Mouse (Mus musculus): ENCODE measurements around the gene Gm4707.

DNA sequence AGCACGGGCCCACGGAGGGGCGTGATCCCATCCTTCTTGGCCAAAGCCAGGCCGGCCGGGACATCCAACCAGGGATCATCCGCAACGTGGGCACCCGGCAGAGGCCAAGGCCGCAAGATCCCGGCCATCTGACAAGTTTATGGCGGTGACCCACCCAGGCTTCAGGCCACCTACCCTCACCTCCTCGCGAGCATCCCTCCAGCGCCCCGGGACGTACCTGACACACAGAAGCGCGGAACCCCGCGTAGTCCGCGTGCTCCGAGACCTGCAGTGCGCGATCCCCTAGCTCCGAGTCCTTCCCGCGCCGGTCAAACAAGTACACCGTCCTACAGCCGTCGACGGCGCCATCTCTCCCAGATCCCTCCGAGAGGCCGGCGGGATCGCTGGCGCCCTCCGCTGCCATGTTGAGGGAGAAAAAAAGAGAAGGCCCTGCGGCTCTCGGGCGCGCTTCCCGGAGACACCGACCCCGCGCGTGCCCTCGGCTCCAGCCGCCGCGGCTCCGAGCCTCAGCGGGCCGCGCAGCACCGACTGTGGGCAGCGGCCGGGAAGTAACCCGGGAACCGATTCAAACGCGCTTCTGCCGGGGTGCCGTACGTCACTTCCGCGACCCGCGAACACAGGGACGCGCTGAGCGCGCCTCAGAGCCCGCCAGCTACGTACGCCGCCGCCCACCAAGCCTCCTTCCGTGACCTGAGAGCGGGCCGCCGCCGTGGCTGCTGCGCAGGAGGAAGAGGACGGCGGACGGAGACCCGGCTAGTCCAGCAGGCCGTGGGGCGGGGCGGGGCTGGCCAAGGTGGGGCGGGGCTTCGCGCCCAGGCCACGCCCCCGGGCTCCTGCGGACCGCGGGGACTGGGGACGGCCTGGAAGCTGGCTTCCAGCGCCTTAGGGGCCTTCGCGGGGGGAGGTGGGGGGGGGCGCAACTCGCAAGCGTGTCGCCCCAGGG, 15.3 kb upstream of the Gm4707 start, which contains the start of gene Smchd1:
- TF ChIP-seq POLR2A (IDR thresholded peaks at IDR 0.05; ENCODE audit: borderline replicate concordance, insufficient read depth, low read length) = peak; percentile 42
- no peak for TF ChIP-seq CTCF (IDR thresholded peaks at IDR 0.05; ENCODE audit: borderline replicate concordance, insufficient read depth, low read depth, low read length)
